Mouse (Mus musculus): ENCODE data around the gene Wdr37.

Gene Wdr37

DNA sequence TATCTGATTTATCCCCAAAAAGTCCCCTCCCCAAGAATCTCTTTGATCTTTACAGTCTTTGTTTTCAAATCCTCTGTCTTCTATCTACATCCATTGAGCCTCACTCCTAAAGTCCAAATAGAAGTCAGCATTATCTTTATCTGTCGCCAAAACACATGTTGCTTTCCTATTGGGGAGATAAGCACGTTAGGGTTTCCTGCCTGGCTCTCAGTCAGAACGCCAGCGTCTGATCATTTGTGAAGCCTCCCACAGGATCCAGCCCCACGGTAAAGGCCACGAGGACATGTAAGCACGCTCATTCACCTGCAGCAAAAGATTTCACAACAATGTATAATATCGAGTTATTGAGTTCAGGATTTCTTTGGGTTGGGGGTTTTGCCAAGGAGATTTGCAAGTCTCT, 110.8 kb downstream of the Wdr37 start:
- no peak for DNase-seq (ENCODE audit: low read depth, low spot score)
